Mouse (Mus musculus) mesoderm, embryonic 11.5 days (tissue): ENCODE measurements around the gene Cenpi.

Source experiments
- DNase-seq: peaks from one replicate; pipeline ENCODE4 v3.0.0-alpha.2; 2012; ENCODE audit warnings: low read depth, low spot score

Gene Cenpi

DNA sequence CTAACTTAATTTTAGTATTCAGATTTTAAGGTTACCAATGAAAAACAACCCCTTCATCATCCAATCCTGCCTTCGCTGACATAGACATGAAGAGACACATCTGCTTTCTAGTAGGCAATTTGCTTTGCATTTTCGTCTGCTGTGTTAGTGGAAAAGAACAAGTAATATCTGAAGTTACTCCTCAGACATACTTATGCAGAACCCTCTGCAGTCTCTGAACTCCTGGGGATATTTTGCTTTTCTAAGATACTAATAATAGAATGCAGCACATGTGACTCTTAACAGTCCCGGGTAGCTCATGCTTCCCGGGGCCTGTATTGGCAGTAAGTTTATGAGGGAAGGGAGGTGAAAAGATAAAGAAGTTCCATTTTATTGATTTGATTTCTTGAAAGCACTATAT is 54.3 kb downstream of the Cenpi start:
- no peak for DNase-seq

DNA sequence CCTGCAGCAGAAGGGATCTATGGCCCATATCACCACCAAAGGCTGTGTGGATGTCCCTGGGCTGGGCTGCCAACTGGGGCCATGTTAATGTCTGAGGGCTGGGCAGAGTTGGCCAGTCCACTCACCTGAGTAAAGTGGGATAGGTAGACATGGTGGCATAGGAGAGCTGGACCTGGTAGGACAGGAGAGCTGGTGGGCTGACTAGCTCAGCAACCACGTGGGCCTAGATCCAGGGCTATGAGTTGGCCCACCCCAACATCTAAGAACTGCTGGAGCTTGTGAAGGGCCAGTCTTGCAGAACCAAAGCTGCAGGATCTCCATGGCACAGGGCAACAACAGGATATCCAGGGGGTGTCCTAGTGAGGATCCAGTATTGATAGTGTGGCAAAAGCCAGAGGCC is 57.5 kb downstream of the Cenpi start:
- DNase-seq: no peak

- DNase-seq: no peak
Measured at GRCm38 (mm10) chrX:134366547-134366946, 58.7 kb downstream of the Cenpi start.

- peak; percentile 7 for DNase-seq
Measured at GRCm38 (mm10) chrX:134371279-134371678, 63.4 kb downstream of the Cenpi start.

- no peak for DNase-seq
Measured at GRCm38 (mm10) chrX:134374190-134374589, 66.3 kb downstream of the Cenpi start.

- no peak for DNase-seq
Measured at GRCm38 (mm10) chrX:134384896-134385295, 77.0 kb downstream of the Cenpi start.

GRCm38 (mm10) chrX:134398972-134399371 is 91.1 kb downstream of the Cenpi start:
- DNase-seq: no peak

- no peak for DNase-seq
Measured at GRCm38 (mm10) chrX:134403863-134404583, 96.1 kb downstream of the Cenpi start, which contains the start of gene Drp2. Gene Drp2, plus strand, starts transcription at chrX:134404551.

DNA sequence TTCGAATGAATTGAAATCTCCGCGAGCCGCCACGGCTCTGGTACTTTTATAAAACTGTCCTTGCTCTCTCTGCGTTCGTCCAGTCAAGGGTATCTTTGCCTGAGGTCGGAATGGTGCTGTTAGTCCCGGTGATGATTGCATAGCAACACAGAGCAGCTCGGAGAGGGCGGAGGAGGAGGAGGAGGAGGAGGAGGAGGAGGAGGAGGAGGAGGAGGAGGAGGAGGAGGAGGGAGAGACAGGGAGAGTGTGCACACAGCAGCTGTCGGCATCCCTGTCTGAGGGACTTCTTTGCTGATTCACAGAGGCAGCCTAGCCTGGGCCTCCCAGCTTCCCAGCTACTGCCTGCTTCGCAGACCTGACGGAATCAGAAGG is 96.7 kb downstream of the Cenpi start:
- DNase-seq: peak; percentile 9

DNA sequence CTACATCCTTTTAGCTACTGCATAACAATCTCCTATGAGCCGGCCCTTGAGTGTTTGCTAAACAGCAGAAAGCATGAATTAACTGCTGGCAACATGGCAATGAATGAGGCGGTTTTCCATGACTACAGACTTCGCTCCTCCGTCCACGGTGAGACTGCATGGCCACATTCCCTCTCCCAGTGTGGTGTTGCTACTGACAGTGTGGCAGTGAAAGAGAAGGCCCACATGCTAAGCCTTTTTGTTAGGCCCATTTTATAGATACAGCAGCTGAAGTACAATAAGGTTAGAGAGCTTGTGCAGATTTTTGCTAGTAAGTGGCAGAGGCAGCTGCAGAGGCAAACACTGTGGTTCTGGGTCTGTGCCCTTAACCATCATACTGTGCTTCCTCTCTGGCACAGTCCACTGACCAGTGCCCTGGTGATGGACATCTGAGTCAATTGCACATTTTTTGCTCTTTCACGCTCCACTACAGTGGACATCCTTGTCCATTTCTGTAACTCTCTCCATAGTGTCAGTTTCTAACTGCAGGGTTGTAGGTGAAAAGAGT is 101.5 kb downstream of the Cenpi start:
- DNase-seq: no peak

GRCm38 (mm10) chrX:134412096-134412495 is 104.2 kb downstream of the Cenpi start:
- DNase-seq: no peak
